Mouse (Mus musculus) adrenal gland, postnatal 0 days (tissue): ENCODE results near the gene Rpl5. TPM values are rescaled to one million over a fixed set of nuclear protein-coding genes. Genes with fewer than 3 reads are reported as not detected.

ENCODE experiments used
- polyA plus RNA-seq: library from polyadenylated mRNA; unstranded; fragments of >200 nt; fragmentation: Nextera tagmentation; extraction: Ambion mirVana; gene quantifications from 2 replicates; pipeline ENCODE4 v1.2.1, GENCODE M21; 2015

The Rpl5 gene
- polyA plus RNA-seq = 39.0 and 41.4 TPM in 2 replicates

DNA sequence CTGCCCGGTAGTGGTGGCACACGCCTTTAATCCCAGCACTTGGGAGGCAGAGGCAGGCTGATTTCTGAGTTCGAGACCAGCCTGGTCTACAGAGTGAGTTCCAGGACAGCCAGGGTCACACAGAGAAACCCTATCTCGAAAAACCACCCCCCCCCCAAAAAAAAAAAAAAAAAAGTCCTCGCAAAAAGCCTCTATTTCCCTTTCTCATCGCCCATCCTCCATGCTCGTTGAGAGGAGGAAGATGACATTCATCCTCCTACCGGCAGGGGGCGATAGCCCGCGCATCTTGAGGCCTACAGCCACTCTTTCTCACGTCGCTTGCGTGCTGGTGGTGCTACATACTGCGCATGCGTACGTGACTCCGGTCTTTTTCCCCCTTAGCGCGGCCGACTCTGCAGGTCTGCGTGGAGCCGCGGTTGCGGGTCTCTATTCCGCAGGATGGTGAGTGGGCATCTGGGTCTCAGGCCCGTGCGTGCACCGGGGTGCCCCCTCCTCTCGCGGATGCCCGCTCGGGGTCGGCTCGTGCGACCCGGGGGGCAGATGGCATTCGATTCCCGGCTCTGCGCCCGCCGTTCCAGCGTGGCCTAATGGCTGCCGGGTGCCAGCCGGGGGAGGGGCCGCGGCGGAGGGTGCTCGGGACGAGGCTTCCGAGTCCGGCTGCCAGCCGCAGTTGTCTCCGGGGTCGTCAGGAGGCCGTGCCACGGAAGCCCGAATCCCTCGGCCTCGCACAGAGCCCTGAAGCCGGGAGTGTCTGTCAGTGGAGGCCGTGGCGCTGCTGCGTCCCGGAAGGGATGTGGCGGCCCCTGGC is at the start of gene Rpl5:
Gene Rpl5, plus strand, starts transcription at position 297 of the 808 bp plus-strand sequence.

GRCm38 (mm10) chr5:107874561-107875260 is 25.6 kb upstream of the Rpl5 start, which contains the start of gene Evi5:
Gene Evi5, minus strand, starts transcription at chr5:107875107.

Other genes starting within 250 kb of the Rpl5 start
- gene Gfi1, start 174.5 kb upstream of the Rpl5 start, polyA plus RNA-seq = 0.13 and 0.21 TPM in 2 replicates
- gene Ube2d2b, start 70.4 kb upstream of the Rpl5 start, polyA plus RNA-seq = 0.15 TPM in 1 of 2 replicates, not detected in the other
- gene Evi5, start 25.4 kb upstream of the Rpl5 start, polyA plus RNA-seq = 65.8 and 76.6 TPM in 2 replicates
- gene Fam69a, start 86.6 kb downstream of the Rpl5 start, polyA plus RNA-seq = 14.5 and 20.8 TPM in 2 replicates
- gene Mtf2, start 165.2 kb downstream of the Rpl5 start, polyA plus RNA-seq = 39.4 and 47.8 TPM in 2 replicates
- gene Tmed5, start 232.1 kb downstream of the Rpl5 start, polyA plus RNA-seq = 29.4 and 32.0 TPM in 2 replicates
- 4.2 and 4.9 TPM in 2 replicates for gene Ccdc18, start 232.4 kb downstream of the Rpl5 start, polyA plus RNA-seq